Mouse (Mus musculus) limb, embryonic 13.5 days (tissue): ENCODE measurements around the gene Tspoap1. TPM values are rescaled to one million over a fixed set of nuclear protein-coding genes. Genes with fewer than 3 reads are reported as not detected.

Source experiments
- ATAC-seq: fragments of 200-750 bp; cut with Nextera tagmentation; 2 replicates; pipeline ENCODE4 v1.8.0; 2017; ENCODE audit warnings: low read depth, moderate number of reproducible peaks, moderate TSS enrichment; ENCODE audit not compliant: low FRiP score
- H3K27ac ChIP-seq: fragments of 300-500 bp; sonication (generic); 2 replicates; pipeline ENCODE4 v1.5.1; 2015; ENCODE audit warnings: inconsistent platforms, mild to moderate bottlenecking, moderate library complexity
- H3K27me3 ChIP-seq: fragments of 300-500 bp; sonication (generic); 2 replicates; pipeline ENCODE4 v1.6.1; 2015; ENCODE audit warnings: mild to moderate bottlenecking, inconsistent platforms
- H3K36me3 ChIP-seq: fragments of 300-500 bp; sonication (generic); 2 replicates; pipeline ENCODE4 v1.6.1; 2015; ENCODE audit warnings: inconsistent platforms, mild to moderate bottlenecking, moderate library complexity
- H3K4me1 ChIP-seq: fragments of 300-500 bp; sonication (generic); 2 replicates; pipeline ENCODE4 v1.6.1; 2015; ENCODE audit warnings: inconsistent platforms
- H3K4me2 ChIP-seq: fragments of 300-500 bp; sonication (generic); replicated peaks from 2 replicates; pipeline ENCODE4 v1.6.1; 2015; ENCODE audit warnings: inconsistent platforms, mild to moderate bottlenecking, moderate library complexity
- H3K4me3 ChIP-seq: fragments of 300-500 bp; sonication (generic); 2 replicates; pipeline ENCODE4 v1.5.1; 2015; ENCODE audit warnings: moderate library complexity, mild to moderate bottlenecking, inconsistent platforms
- H3K9ac ChIP-seq: fragments of 300-500 bp; sonication (generic); 2 replicates; pipeline ENCODE4 v1.6.1; 2015; ENCODE audit warnings: mild to moderate bottlenecking, inconsistent platforms
- H3K9me3 ChIP-seq: fragments of 300-500 bp; sonication (generic); 2 replicates; pipeline ENCODE4 v1.6.1; 2016; ENCODE audit warnings: inconsistent platforms
- WGBS: fragments of 180-500 bp; shearing (Covaris S2); methylation state at CpG from one replicate; pipeline ENCODE4 v1.1.7; 2015; 5-methylcytosine and 5-hydroxymethylcytosine counted together
- microRNA counts: library from miRNA; unstranded; fragments of <30 nt; microRNA quantifications from one replicate; lab custom pipeline; 2016
- microRNA-seq: library from miRNA; unstranded; fragments of <30 nt; microRNA quantifications from one replicate; pipeline ENCODE4, GENCODE M21; 2016
- polyA plus RNA-seq: library from polyadenylated mRNA; unstranded; fragments of >200 nt; fragmentation: Nextera tagmentation; extraction: Ambion mirVana; gene quantifications from 2 replicates; pipeline ENCODE4 v1.2.1, GENCODE M21; 2015

Tspoap1 gene
- polyA plus RNA-seq, 1 experiment from 2014 or later = 2.7 TPM

DNA sequence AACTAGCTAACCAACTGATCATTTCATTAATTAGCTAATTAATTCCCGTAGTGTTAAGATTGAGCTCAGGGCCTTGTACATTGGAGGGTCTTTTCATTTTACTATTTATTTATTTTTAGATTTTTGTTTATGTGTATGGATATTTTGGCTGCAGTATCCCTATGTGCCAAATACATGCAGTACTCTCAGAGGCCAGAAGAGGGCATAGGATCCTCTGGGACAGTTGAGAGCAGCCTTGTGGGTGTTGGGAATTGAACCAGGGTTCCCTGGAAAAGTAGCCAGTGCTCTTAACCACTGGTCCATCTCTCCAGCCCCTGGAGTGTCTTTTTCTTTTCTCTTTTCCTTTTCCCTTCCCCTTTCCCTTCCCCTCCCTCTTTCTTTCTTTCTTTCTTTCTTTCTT is 45.1 kb downstream of the Tspoap1 start:
- Histone ChIP-seq H3K27me3 (no peaks in the 10 kb centered on the region), H3K27ac (no peak overlapping the region), H3K4me3 (no peak overlapping the region), H3K4me2 (no peak overlapping the region), H3K9me3 (no peaks in the 10 kb centered on the region), H3K36me3 (no peaks in the 10 kb centered on the region), H3K9ac (no peak overlapping the region), H3K4me1 (no peaks in the 10 kb centered on the region)
- WGBS = 78% methylated on average over 1 of the region's 1 CpGs
- no peak for ATAC-seq

DNA sequence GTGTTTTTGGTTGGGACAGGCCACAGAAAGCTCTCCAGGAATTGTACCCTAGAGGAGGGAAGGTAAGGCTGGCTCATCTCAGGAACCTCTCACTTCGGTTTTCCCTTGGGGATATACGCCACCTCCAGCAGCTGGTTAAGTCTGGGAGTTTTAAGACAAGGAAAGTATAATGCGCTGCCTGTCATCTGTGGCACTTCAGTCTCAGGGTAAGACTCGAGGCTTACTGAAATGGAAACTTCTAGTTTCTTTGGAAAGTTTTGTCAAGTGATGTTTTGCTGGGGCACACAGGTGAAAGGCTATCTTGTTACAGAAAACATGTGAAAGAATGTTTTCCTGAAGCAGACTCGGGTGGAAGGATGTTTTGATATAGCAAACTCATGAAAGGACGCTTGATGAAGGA is 47.1 kb downstream of the Tspoap1 start:
- Histone ChIP-seq H3K9me3 (no peaks in the 10 kb centered on the region), H3K4me2 (no peak overlapping the region), H3K4me1 (no peaks in the 10 kb centered on the region), H3K36me3 (no peaks in the 10 kb centered on the region), H3K4me3 (no peak overlapping the region), H3K27ac (no peak overlapping the region), H3K9ac (no peak overlapping the region), H3K27me3 (no peaks in the 10 kb centered on the region)
- no peak for ATAC-seq
- 86% methylated on average over 6 of the region's 6 CpGs for WGBS

DNA sequence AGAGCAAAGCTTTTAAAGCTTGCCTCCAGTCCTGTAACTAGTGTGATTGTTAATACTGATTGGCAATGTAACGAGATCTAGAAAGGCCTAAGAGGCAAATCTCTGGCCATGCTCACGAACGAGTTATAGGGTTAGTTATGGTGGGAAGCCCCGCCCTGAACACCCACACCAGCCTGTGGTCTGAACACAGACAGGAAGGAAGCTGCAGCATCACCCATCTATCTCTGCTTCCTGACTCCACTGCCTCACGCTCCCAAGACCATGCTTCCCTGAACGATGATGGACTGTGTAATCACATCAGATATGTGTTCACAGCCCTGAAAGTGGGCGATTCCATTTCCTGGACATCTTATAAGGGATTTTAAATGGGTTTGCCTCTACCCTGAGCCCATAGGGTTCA is 47.9 kb downstream of the Tspoap1 start:
- H3K27ac ChIP-seq = no peak overlapping the region
- no peaks in the 10 kb centered on the region for H3K36me3 ChIP-seq
- no peak for ATAC-seq

DNA sequence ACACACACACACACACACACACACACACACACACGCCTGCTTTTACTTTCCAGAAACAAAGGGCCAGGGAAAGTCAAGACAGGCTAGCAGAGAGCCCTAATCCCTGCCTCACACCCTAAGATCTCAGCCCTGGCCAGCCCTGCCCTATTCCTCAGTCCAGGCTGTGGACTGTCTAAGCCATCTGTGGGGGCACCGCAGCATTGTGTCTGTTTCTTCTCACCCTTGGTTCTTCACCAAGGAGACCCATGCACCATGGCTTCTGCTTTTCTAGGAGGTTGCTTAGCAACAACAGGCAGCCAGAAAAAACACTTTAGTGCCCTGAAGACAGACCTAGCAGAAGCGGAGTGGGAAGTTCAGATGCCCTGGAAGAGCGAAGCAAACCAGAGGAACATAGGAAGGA is 51.1 kb downstream of the Tspoap1 start:
- H3K4me3 ChIP-seq = no peak overlapping the region
- no peaks in the 10 kb centered on the region for H3K9me3 ChIP-seq
- no peak for ATAC-seq
- H3K9ac ChIP-seq = no peak overlapping the region
- H3K27ac ChIP-seq = no peak overlapping the region
- H3K36me3 ChIP-seq = no peaks in the 10 kb centered on the region
- no peaks in the 10 kb centered on the region for H3K4me1 ChIP-seq
- peaks cover 9% of the 10 kb centered on the region for H3K27me3 ChIP-seq
- H3K4me2 ChIP-seq = no peak overlapping the region
- WGBS = 54% methylated on average over 3 of the region's 4 CpGs

More for the DNA sequence above, 47.9 kb downstream of the Tspoap1 start:
- WGBS = 81% methylated on average over 7 of the region's 7 CpGs
- Histone ChIP-seq H3K9ac (no peak overlapping the region), H3K27me3 (no peaks in the 10 kb centered on the region), H3K4me3 (no peak overlapping the region), H3K9me3 (no peaks in the 10 kb centered on the region), H3K4me2 (no peak overlapping the region), H3K4me1 (no peaks in the 10 kb centered on the region)

DNA sequence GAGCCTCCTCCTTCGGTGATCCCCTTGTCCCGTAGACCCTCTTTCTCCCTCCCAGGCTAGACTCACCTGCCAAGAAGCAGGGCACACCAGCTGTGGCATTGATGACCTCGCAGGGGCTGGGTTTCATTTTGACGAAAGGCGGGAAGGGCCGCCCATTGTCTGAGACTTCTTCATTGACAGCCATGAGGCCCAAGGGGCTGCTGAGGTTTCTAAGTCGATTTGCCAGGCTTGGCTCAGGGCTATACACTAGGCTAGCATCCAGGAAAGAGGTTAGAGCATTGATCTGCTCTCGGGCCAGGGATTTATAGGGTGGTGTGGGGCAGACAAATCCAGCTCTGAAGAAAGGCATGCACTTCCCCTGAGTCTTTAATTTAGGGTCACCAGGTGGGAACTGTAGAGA is 54.5 kb downstream of the Tspoap1 start:
- Histone ChIP-seq H3K27me3 (peaks cover 17% of the 10 kb centered on the region), H3K4me2 (no peak overlapping the region)

DNA sequence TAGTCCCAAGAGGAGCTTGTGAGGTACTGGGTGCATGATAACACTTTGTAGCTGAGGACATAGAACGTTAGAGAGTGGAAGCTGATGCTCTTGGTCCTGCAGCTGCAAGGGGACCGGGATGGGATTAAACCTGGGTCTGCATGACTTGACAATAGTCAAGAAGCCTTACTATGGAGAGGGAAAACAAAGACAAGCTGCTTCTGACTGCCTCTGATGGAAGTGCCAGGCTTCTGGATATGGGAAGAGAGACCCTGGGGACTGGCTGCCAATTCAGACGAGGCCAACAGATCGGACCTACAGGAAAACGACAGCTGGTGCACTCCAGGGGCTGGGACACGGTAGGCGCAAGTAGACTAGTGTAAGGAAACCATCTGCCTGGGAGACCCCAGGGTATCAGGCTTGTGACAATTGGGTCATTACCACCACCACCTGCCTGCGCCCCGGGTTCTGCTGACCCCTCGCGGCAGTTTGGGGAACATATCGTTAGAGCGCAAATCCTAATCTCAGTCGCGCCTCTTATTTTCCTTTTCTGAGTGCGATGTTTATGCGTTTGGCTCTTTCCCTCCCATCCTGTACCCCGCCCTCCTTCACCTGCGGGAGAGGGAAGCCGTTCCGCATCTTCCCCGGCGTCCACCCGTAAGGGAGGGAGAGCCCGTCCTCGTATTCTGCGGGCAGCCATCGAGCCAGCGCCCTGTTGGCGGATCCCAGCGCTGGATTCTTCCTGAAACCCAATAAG is 56.5 kb downstream of the Tspoap1 start:
- H3K4me2 ChIP-seq = peak overlapping the region; percentile 65
- no peak overlapping the region for H3K27ac ChIP-seq
- WGBS = 4% methylated on average over 31 of the region's 31 CpGs
- H3K27me3 ChIP-seq = peaks cover 17% of the 10 kb centered on the region
- H3K9ac ChIP-seq = 0 out of 2 replicates have a peak overlapping the region, but pooled peaks have one; percentile 46
- H3K4me3 ChIP-seq = peak overlapping the region; percentile 38
- no peaks in the 10 kb centered on the region for H3K9me3 ChIP-seq
- ATAC-seq = 0 out of 2 replicates have a peak, but pooled peaks have one; percentile 32
- no peaks in the 10 kb centered on the region for H3K36me3 ChIP-seq
- peaks cover 5% of the 10 kb centered on the region for H3K4me1 ChIP-seq

More for the DNA sequence above, 54.5 kb downstream of the Tspoap1 start:
- Histone ChIP-seq H3K9ac (no peak overlapping the region), H3K27ac (no peak overlapping the region), H3K36me3 (no peaks in the 10 kb centered on the region), H3K4me1 (peaks cover 5% of the 10 kb centered on the region), H3K9me3 (no peaks in the 10 kb centered on the region), H3K4me3 (no peak overlapping the region)
- ATAC-seq = no peak
- 73% methylated on average over 8 of the region's 8 CpGs for WGBS

DNA sequence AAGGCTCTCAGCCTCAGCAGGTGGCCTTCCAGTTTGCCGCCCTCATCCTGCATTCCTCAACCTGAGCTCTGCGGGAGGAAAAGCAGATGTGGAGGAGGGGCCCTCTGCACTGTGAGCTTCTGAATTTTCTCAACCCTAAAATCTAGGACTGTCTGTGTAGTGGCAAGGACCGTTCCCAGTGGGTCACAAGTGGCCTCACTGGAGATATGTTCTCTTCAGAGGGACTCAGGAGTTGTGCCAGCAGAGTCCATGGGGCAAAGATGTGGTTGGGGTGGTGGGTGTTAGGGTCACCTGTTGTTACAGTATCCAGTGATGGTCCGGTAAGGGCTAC is 57.1 kb downstream of the Tspoap1 start:
- Histone ChIP-seq H3K4me3 (peak overlapping the region; percentile 38), H3K9ac (0 out of 2 replicates have a peak overlapping the region, but pooled peaks have one; percentile 46), H3K9me3 (no peaks in the 10 kb centered on the region), H3K27me3 (peaks cover 17% of the 10 kb centered on the region), H3K4me2 (peak overlapping the region; percentile 65), H3K36me3 (no peaks in the 10 kb centered on the region), H3K27ac (no peak overlapping the region), H3K4me1 (peaks cover 5% of the 10 kb centered on the region)
- ATAC-seq = 0 out of 2 replicates have a peak, but pooled peaks have one; percentile 32
- 32% methylated on average over 4 of the region's 4 CpGs for WGBS

DNA sequence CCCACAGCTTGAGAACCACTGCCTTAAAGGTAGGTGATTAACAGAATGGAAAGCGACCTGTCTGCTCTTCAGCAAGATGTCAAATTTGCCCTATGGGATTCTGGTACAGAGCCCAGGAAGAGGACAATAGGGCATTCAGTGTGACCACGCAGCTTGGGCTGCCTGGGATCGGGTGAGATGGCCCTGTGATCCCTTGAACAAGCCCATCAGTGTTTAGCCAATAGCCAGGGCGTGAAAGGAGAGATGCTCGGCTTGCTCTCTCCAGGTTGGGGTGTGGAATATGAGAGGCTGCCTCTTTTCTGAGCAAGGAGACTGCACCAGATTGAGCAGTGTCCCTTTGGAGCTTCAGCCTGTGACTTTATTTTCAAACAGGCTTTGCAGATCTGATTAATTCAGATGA is 61.2 kb downstream of the Tspoap1 start:
- no peak overlapping the region for H3K4me3 ChIP-seq
- peaks cover 5% of the 10 kb centered on the region for H3K4me1 ChIP-seq
- H3K27ac ChIP-seq = no peak overlapping the region
- no peaks in the 10 kb centered on the region for H3K36me3 ChIP-seq
- no peak for ATAC-seq
- WGBS = 66% methylated on average over 5 of the region's 5 CpGs
- no peak overlapping the region for H3K4me2 ChIP-seq
- peaks cover 7% of the 10 kb centered on the region for H3K27me3 ChIP-seq
- H3K9me3 ChIP-seq = no peaks in the 10 kb centered on the region
- no peak overlapping the region for H3K9ac ChIP-seq

DNA sequence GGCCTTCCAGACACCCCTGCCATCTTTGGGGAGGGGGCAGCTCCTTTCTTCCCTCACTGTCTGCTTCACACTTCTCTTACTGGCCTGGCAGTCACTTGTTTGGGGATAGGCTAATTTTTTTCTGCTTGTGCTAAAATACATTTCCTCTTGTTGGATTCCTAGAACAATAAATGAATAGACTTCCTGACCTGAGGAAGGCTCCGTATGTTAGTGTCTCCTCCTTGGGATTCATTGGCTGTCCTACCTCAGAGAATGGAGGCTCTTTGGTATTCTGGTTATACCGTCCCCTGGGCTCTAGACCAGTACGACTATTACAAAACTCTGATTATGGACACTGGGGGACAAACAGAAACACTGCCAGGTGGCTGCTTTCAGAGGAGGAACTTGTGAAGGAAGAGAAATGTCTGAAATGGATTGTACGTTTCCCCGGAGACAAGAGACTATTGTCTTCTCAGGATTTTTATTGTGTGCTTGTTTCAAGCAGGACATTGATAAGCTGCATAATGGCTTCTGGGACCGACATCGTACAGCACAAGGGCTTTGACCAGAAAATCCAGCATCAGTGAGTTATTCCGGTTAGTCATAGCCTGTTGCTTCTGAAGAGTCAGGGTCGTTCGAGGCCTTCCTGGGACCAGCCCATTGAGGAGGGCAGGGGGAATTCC is 68.0 kb downstream of the Tspoap1 start, which contains the start of gene Lpo:
TSS of gene Lpo (minus strand) at position 51 of the 662 bp plus-strand sequence.
- ATAC-seq = no peak
- Histone ChIP-seq H3K9me3 (no peaks in the 10 kb centered on the region), H3K27me3 (no peaks in the 10 kb centered on the region), H3K9ac (no peak within 1 kb of the TSS), H3K4me2 (no peak within 1 kb of the TSS), H3K36me3 (no peaks in the 10 kb centered on the region), H3K4me1 (no peaks in the 10 kb centered on the region), H3K27ac (no peak within 1 kb of the TSS), H3K4me3 (no peak within 1 kb of the TSS)
- 75% methylated on average over 10 of the region's 10 CpGs for WGBS

MicroRNAs within 50 kb of the gene (microRNA counts, 519-probe panel; counts per million panel counts)
- microRNA mmu-miR-142-3p (lab: Ali Mortazavi, UCI) = 3,734 counts per million, percentile 70 among the panel's probes with 10 or more counts
- 3,773 counts per million, percentile 71 among the panel's probes with 10 or more counts for microRNA mmu-miR-142-5p (lab: Ali Mortazavi, UCI)

Small RNAs within 50 kb of the gene (microRNA-seq; reads per million reads assigned to microRNA genes)
- gene Mir142 = not detected
- gene Mir142b = not detected

Other genes starting within 250 kb of the Tspoap1 start
- gene Gm11492, start 193.9 kb upstream of the Tspoap1 start, polyA plus RNA-seq = not detected in 2 replicates
- 21.2 and 23.3 TPM in 2 replicates for gene Sept4, start 191.6 kb upstream of the Tspoap1 start, polyA plus RNA-seq
- 31.1 and 38.9 TPM in 2 replicates for gene Mtmr4, start 168.4 kb upstream of the Tspoap1 start, polyA plus RNA-seq
- 0.29 and 0.42 TPM in 2 replicates for gene Hsf5, start 143.4 kb upstream of the Tspoap1 start, polyA plus RNA-seq
- 3.2 and 4.2 TPM in 2 replicates for gene Rnf43, start 97.8 kb upstream of the Tspoap1 start, polyA plus RNA-seq
- gene Supt4a, start 23.0 kb upstream of the Tspoap1 start, polyA plus RNA-seq = 159 and 167 TPM in 2 replicates
- 1.0 and 2.1 TPM in 2 replicates for gene Mpo, start 33.0 kb downstream of the Tspoap1 start, polyA plus RNA-seq
- 0.06 TPM in 2 replicates for gene Lpo, start 67.7 kb downstream of the Tspoap1 start, polyA plus RNA-seq
- gene Mks1, start 92.7 kb downstream of the Tspoap1 start, polyA plus RNA-seq = 19.2 and 21.3 TPM in 2 replicates
- gene Epx, start 115.0 kb downstream of the Tspoap1 start, polyA plus RNA-seq = 0.67 and 0.89 TPM in 2 replicates
- not detected in 2 replicates for gene Olfr462, start 131.7 kb downstream of the Tspoap1 start, polyA plus RNA-seq
- not detected in 2 replicates for gene Olfr463, start 136.8 kb downstream of the Tspoap1 start, polyA plus RNA-seq
- not detected in 2 replicates for gene Olfr464, start 160.4 kb downstream of the Tspoap1 start, polyA plus RNA-seq
- 16.7 and 18.9 TPM in 2 replicates for gene Dynll2, start 227.0 kb downstream of the Tspoap1 start, polyA plus RNA-seq